Mouse (Mus musculus) embryonic fibroblast, embryonic 13.5 days (primary cell): Measurements from ENCODE around the gene Micall2.

ENCODE experiments used
- CTCF ChIP-seq: IDR thresholded peaks from 2 replicates; pipeline ENCODE4 v1.5.1; 2011; ENCODE audit warnings: mild to moderate bottlenecking, control low read depth, low read length, moderate library complexity, borderline replicate concordance; ENCODE audit not compliant: insufficient read depth
- POLR2A ChIP-seq: IDR thresholded peaks from 2 replicates; pipeline ENCODE4 v1.6.1; 2011; ENCODE audit warnings: low read depth, mild to moderate bottlenecking, control low read depth, low read length, moderate library complexity

DNA sequence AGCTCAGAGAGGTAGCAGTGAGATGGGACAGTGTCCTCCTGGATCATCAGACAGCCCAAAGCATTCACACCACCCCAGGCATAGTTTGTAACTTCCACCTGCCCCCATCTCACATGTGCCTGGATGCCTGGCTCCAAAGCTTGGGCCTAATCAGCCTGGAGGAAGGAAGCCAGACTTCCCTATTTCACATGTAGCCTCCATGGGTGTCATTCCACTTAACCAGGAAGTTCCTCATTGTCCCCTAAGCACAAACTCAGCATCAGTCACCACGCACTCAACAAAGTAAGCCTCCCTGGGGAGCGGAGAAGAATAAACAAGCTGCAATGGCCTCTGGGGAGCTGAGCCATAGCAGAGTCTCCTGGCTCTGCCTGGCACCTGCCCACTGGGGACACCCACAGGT, 69.6 kb downstream of the Micall2 start:
- TF ChIP-seq POLR2A (no peak), CTCF (no peak)
